Mouse (Mus musculus) MEL (cell line): ENCODE data around the gene Gm49342.
A peak's percentile ranks its signal among the peaks of the same experiment; 100 is the strongest.

Experiments used
- CTCF ChIP-seq, 3 experiments: IDR thresholded peaks in 2 of 3; conservative IDR thresholded peaks in 1 of 3; 2 replicates each; pipeline ENCODE4 v1.5.1; 2011 to 2012; ENCODE audit warnings: low read length in 3 of 3, low read depth in 2 of 3, mild to moderate bottlenecking in 2 of 3, improper control_type of control experiment in 1 of 3, inconsistent platforms in 1 of 3, mixed read lengths in 1 of 3, moderate library complexity in 1 of 3; ENCODE audit not compliant: control insufficient read depth in 1 of 3, insufficient read depth in 1 of 3, poor library complexity in 1 of 3, severe bottlenecking in 1 of 3
- ETS1 ChIP-seq: IDR thresholded peaks from 2 replicates; pipeline ENCODE4 v1.6.1; 2012; ENCODE audit warnings: low read depth, mild to moderate bottlenecking, inconsistent platforms, low read length, improper control_type of control experiment, moderate library complexity
- GATA1 ChIP-seq: IDR thresholded peaks from 2 replicates; pipeline ENCODE4 v1.6.1; 2011; ENCODE audit warnings: low read depth, low read length, improper control_type of control experiment
- POLR2A ChIP-seq, 2 experiments: IDR thresholded peaks; 2 replicates each; pipeline ENCODE4 v1.6.1; 2011 to 2012; ENCODE audit warnings: low read length in 2 of 2, mild to moderate bottlenecking in 2 of 2, control low read depth in 1 of 2, improper control_type of control experiment in 1 of 2, low read depth in 1 of 2, moderate library complexity in 1 of 2; ENCODE audit not compliant: control insufficient read depth in 1 of 2, insufficient read depth in 1 of 2, poor library complexity in 1 of 2
- POLR2AphosphoS2 ChIP-seq: IDR thresholded peaks from 2 replicates; pipeline ENCODE4 v1.6.1; 2011; ENCODE audit warnings: low read length, improper control_type of control experiment

DNA sequence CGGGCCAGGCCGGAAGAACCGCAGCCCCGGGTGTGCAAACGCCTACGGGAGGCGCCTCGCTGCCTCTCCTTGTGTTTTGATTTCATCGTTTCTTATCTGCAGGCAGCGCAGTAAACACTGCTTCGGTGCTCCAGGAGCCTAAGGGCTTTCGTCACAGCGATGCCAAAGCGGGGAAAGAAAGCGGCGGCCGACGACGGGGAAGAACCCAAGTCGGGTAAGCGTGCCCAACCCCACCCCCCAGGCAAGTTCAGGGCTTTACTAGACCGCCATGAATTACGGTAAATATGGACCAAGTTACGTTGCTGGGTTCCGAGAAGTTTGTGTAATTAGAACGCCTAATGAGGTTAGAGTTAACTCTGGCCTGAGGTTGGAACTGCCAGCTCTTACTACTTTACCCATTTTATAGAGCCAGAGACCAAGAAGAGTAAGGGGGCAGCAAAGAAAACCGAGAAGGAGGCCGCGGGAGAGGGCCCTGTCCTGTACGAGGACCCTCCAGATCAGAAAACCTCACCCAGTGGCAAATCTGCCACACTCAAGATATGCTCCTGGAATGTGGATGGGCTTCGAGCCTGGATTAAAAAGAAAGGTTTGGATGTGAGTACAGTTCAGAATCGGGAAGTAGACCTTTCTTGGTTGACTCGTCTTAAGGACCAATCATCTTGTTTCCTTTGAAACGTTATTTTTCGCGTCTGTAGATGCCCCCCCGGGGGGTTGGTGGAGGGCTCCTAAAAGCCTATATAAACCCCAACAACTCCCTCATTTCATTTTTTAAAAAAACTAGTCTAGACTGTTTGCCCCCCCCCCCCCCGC is 19.0 kb upstream of the Gm49342 start:
- TF ChIP-seq POLR2A (IDR thresholded peaks at IDR 0.05; ENCODE audit: control insufficient read depth in 1 of 2, insufficient read depth in 1 of 2, low read depth in 1 of 2, low read length in 2 of 2, poor library complexity in 1 of 2) = no peak
- TF ChIP-seq ETS1 = no peak; the same call in 1 of the 2 replicates
- no peak for TF ChIP-seq CTCF (IDR thresholded peaks at IDR 0.05 in 2 of 3, conservative IDR thresholded peaks at IDR 0.05 in 1 of 3; ENCODE audit: control insufficient read depth in 1 of 3, insufficient read depth in 1 of 3, low read depth in 2 of 3, low read length in 3 of 3, poor library complexity in 1 of 3, severe bottlenecking in 1 of 3)
- TF ChIP-seq POLR2AphosphoS2 = peak; percentile 15; the same call in 1 of the 2 replicates
- peak; percentile 56 for TF ChIP-seq GATA1
